Mouse (Mus musculus) intestine, embryonic 14.5 days (tissue): ENCODE data around the gene Zfp977. TPM values are rescaled to one million over a fixed set of nuclear protein-coding genes. Genes with fewer than 3 reads are reported as not detected.
"Not testable (repeated sequence)": the region's sequence is repeated elsewhere in the genome, so short reads cannot be mapped to it uniquely, and the experiment has no call there.

ENCODE experiments used
- ATAC-seq: fragments of 200-750 bp; cut with Nextera tagmentation; replicated peaks from 2 replicates; pipeline ENCODE4 v1.8.0; 2017; ENCODE audit warnings: low read depth, moderate number of reproducible peaks, moderate TSS enrichment, moderate library complexity; ENCODE audit not compliant: low FRiP score, low TSS enrichment
- DNase-seq: peaks from one replicate; pipeline ENCODE4 v3.0.0-alpha.2; 2018; ENCODE audit warnings: low spot score
- H3K27ac ChIP-seq: fragments of 300-500 bp; sonication (generic); 2 replicates; pipeline ENCODE4 v1.5.1; 2014; ENCODE audit warnings: low read depth, mild to moderate bottlenecking, control low read depth
- H3K27me3 ChIP-seq: fragments of 300-500 bp; sonication (generic); replicated peaks from 2 replicates; pipeline ENCODE4 v1.6.1; 2014; ENCODE audit warnings: low read length, control low read depth; ENCODE audit not compliant: control insufficient read depth, insufficient read depth
- H3K36me3 ChIP-seq: fragments of 300-500 bp; sonication (generic); 2 replicates; pipeline ENCODE4 v1.6.1; 2014; ENCODE audit warnings: low read length, control low read depth; ENCODE audit not compliant: control insufficient read depth, insufficient read depth
- H3K4me1 ChIP-seq: fragments of 300-500 bp; sonication (generic); replicated peaks from 2 replicates; pipeline ENCODE4 v1.6.1; 2014; ENCODE audit warnings: low read length, control low read depth, mixed read lengths; ENCODE audit not compliant: control insufficient read depth, insufficient read depth
- H3K4me2 ChIP-seq: fragments of 300-500 bp; sonication (generic); 2 replicates; pipeline ENCODE4 v1.6.1; 2014; ENCODE audit warnings: low read length
- H3K4me3 ChIP-seq: fragments of 300-500 bp; sonication (generic); 2 replicates; pipeline ENCODE4 v1.5.1; 2014; ENCODE audit warnings: low read depth, low read length, control low read depth, mixed read lengths
- H3K9ac ChIP-seq: fragments of 300-500 bp; sonication (generic); 2 replicates; pipeline ENCODE4 v1.6.1; 2014; ENCODE audit warnings: mild to moderate bottlenecking, low read length
- H3K9me3 ChIP-seq: fragments of 300-500 bp; sonication (generic); 2 replicates; pipeline ENCODE4 v1.6.1; 2016; ENCODE audit warnings: low read length, control low read depth; ENCODE audit not compliant: control insufficient read depth
- WGBS: fragments of 180-500 bp; shearing (Covaris S2); extraction: QIAGEN DNeasy Blood & Tissue Kit; methylation state at CpG from one replicate; pipeline ENCODE4 v1.1.7; 2014; 5-methylcytosine and 5-hydroxymethylcytosine counted together
- microRNA-seq: library from miRNA; unstranded; fragments of <30 nt; microRNA quantifications from one replicate; pipeline ENCODE4, GENCODE M21; 2016
- polyA plus RNA-seq: library from polyadenylated mRNA; unstranded; fragments of >200 nt; fragmentation: Nextera tagmentation; extraction: Ambion mirVana; gene quantifications from 2 replicates; pipeline ENCODE4 v1.2.1, GENCODE M21; 2014

The Zfp977 gene
- 2.1 and 2.7 TPM in 2 replicates for polyA plus RNA-seq

DNA sequence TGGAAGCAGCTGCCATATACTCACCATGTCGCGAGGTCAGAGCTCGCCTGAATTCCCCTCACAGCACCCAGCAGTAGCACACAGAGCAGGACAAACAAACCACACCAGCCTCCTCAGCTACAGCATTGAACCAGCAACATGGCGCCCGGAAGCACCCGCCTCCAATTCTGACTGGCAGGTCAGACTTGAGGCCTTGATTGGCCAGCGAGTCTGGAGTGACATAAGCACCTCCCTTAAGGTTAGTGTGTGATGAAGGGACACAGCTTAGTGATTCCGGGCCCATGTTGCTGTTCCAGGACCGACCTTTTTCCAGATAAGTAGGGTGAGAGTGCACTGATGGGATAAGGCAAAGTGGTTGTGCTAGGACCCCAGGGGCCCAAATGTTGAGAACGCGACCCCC, at the start of gene Zfp977:
Gene Zfp977, minus strand, starts transcription at position 135 of the 400 bp plus-strand sequence.
- WGBS = 88% methylated on average over 11 of the region's 11 CpGs

DNA sequence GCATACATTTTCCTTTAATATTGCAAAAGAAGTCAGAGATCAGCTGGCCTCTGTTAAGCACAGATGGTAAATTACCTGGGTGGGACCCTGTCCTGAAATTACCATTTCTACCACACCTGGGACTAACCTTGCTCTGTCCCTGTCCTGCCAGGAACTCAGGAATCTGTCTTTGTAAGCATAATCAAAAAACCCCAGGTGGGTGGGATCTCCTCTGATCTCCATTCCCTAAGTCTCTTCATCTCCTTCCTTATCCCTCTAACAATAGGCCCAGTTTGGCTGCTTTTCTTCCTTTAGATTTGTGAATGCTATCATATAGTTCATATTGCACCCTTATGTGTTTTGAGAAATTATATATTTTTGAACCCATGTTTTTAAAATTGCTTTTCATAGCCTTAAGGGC, 38.7 kb upstream of the Zfp977 start:
- ATAC-seq, H3K9ac ChIP-seq, DNase-seq, H3K27ac ChIP-seq, H3K4me1 ChIP-seq, H3K36me3 ChIP-seq, H3K4me2 ChIP-seq, H3K27me3 ChIP-seq, H3K9me3 ChIP-seq, H3K4me3 ChIP-seq: not testable (repeated sequence)

More for the DNA sequence above, at the start of gene Zfp977:
- not testable (repeated sequence) for H3K4me2 ChIP-seq, H3K27me3 ChIP-seq, H3K9me3 ChIP-seq, H3K9ac ChIP-seq, DNase-seq, H3K36me3 ChIP-seq, H3K4me1 ChIP-seq, H3K4me3 ChIP-seq, ATAC-seq, H3K27ac ChIP-seq

DNA sequence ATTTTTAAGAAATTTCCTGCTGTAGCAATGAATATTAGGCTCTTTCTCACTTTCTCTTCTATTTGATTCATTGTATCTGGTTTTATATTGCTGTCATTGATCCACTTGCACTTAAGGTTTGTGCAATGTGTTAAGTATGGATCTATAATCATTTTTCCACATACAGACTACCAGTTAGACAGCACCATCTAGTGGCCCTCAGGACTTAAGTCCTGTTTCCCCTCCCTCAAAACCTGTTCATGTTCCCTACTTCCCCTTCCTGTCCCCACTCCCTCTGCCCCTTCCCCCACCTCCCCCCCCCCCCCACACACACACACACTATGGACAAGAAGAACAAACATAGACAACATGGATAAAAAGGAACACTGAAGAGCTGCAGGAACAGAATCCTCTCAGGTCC, 3.3 kb upstream of the Zfp977 start:
- not testable (repeated sequence) for H3K9ac ChIP-seq, H3K4me3 ChIP-seq, H3K27me3 ChIP-seq, DNase-seq, H3K36me3 ChIP-seq, H3K4me2 ChIP-seq, ATAC-seq, H3K4me1 ChIP-seq, H3K27ac ChIP-seq
- H3K9me3 ChIP-seq = peaks cover 11% of the 10 kb centered on the region; the same call in 1 of the 2 replicates

DNA sequence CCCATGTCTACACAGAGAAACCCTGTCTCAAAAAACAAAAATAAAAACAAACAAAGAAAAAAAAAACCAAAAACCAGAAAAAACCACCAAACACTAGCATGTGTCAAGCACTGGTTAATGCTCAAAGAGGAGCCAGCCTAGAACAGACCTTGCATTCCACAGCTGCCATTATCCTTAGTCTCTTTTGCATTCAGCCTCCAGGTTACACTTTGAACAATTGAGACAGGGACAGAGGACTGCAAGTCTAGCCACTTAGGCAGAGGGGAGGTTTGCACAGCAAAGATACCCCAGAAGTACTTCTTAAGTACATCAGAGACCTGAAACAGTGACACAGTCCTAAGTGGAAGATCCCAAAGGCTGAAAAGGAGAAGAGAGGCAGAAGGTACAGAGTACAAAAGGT, 1.0 kb downstream of the Zfp977 start:
- H3K4me3 ChIP-seq, H3K27me3 ChIP-seq, H3K4me1 ChIP-seq, H3K4me2 ChIP-seq, H3K9me3 ChIP-seq, H3K9ac ChIP-seq, ATAC-seq, H3K36me3 ChIP-seq, H3K27ac ChIP-seq, DNase-seq: not testable (repeated sequence)

DNA sequence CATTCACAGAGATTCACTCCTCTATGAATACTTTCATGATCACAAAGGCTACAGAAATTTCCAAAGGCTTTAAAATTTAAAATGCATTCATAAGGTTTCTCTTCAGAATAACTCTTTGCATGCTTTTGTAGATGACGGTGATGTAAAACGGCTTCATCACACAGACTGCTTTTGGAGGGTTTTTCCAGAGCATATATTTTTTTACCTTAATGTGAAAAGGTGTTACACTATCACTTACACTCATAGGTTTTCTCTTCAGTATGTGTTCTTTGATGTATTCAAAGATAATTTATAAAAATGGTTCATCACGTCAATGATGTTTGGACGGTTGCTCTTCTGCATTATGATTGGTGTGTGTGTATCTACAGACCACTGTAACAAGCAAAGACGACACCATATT, 13.9 kb downstream of the Zfp977 start, which contains the start of gene Gm21028:
Gene Gm21028, minus strand, starts transcription at position 101 of the 400 bp plus-strand sequence.
- H3K9ac ChIP-seq = no peak within 1 kb of the TSS
- 95% methylated on average over 5 of the region's 5 CpGs for WGBS
- no peaks in the 10 kb centered on the region for H3K27me3 ChIP-seq
- no peak within 1 kb of the TSS for H3K4me2 ChIP-seq
- no peak within 1 kb of the TSS for H3K4me3 ChIP-seq
- peaks cover 42% of the 10 kb centered on the region for H3K9me3 ChIP-seq
- no peak for ATAC-seq
- H3K27ac ChIP-seq = no peak within 1 kb of the TSS
- H3K4me1 ChIP-seq = no peaks in the 10 kb centered on the region
- peaks cover 7% of the 10 kb centered on the region; the same call in 1 of the 2 replicates for H3K36me3 ChIP-seq
- DNase-seq = no peak

DNA sequence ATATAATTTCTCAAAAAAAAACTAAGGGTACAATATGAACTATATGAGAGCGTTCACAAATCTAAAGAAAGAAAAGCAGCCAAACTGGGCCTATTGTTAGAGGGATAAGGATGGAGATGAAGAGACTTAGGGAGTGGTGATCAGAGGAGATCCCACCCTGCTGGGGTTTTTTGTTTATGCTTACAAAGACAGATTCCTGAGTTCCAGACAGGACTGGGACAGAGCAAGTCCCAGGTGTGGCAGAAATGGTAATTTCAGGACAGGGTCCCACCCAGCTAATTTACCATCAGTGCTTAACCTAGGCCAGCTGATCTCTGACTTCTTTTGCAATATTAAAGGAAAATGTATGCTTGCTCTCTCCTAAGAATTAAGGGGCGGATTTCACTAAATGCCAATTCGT, 40.6 kb downstream of the Zfp977 start:
- no peak overlapping the region for H3K9ac ChIP-seq
- H3K27ac ChIP-seq = no peak overlapping the region
- H3K4me3 ChIP-seq = no peak overlapping the region
- no peaks in the 10 kb centered on the region for H3K36me3 ChIP-seq
- H3K4me2 ChIP-seq = no peak overlapping the region
- no peaks in the 10 kb centered on the region for H3K4me1 ChIP-seq
- no peak for ATAC-seq
- WGBS = 82% methylated on average over 3 of the region's 3 CpGs
- no peak for DNase-seq
- no peaks in the 10 kb centered on the region for H3K27me3 ChIP-seq
- peaks cover 2% of the 10 kb centered on the region; the same call in 1 of the 2 replicates for H3K9me3 ChIP-seq

Small RNAs within 50 kb of the gene (microRNA-seq; reads per million reads assigned to microRNA genes)
- not detected for gene Gm24938

Other genes with a start within 250 kb of the Zfp977 start
- not detected in 2 replicates for gene 4933421I07Rik, start 144.4 kb downstream of the Zfp977 start, polyA plus RNA-seq
- gene Zfp141, start 86.8 kb downstream of the Zfp977 start, polyA plus RNA-seq = 10.6 and 12.8 TPM in 2 replicates
- not detected in 2 replicates for gene Gm21028, start 14.0 kb downstream of the Zfp977 start, polyA plus RNA-seq
- 1.9 and 2.4 TPM in 2 replicates for gene Zfp976, start 50.0 kb upstream of the Zfp977 start, polyA plus RNA-seq
- 7.9 and 8.9 TPM in 2 replicates for gene Zfp975, start 100.2 kb upstream of the Zfp977 start, polyA plus RNA-seq
- not detected in 2 replicates for gene Gm17067, start 134.5 kb upstream of the Zfp977 start, polyA plus RNA-seq
- gene Vmn2r62, start 201.0 kb upstream of the Zfp977 start, polyA plus RNA-seq = not detected in 2 replicates